Mouse (Mus musculus) megakaryocyte, embryonic 14.5 days (primary cell): ENCODE measurements around the gene Zfp326.

Experiments
- FLI1 ChIP-seq: IDR thresholded peaks from 2 replicates; pipeline ENCODE4 v1.6.1; 2012; ENCODE audit warnings: low read length, inconsistent platforms, mixed read lengths
- GATA1 ChIP-seq: IDR thresholded peaks from 3 replicates; pipeline ENCODE4 v1.6.1; 2012; ENCODE audit warnings: mixed read lengths, low read length, inconsistent platforms, borderline replicate concordance

DNA sequence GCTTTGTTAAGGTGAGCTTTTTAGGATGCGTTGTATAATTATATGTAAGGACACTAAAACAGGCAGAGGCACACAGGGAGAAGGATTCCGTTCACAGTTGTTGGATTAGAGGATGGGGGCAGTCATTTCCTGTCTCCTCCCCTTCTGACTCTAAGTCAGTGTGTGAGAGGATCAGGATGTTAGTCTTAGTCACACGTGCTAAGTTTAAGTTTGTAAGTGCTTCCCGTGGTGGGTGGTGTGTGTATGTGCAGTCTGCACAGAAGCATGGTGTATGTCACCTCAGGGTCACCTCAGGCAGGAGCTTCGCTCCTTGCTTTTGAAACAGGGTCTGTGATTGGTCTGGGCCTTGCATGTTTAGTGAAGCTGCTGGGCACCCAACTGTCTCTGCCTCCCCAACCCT, 35.1 kb downstream of the Zfp326 start:
- TF ChIP-seq GATA1 (no peak), FLI1 (no peak)
